Mouse (Mus musculus) heart, embryonic 14.5 days (tissue): Measurements from ENCODE around the gene Ttc6. TPM values are rescaled to one million over a fixed set of nuclear protein-coding genes. Genes with fewer than 3 reads are reported as not detected.

Experiments used
- ATAC-seq: fragments of 200-750 bp; cut with Nextera tagmentation; 2 replicates; pipeline ENCODE4 v1.8.0; 2017; ENCODE audit warnings: low read depth, moderate TSS enrichment; ENCODE audit not compliant: insufficient number of reproducible peaks, insufficient read depth, low FRiP score
- H3K27ac ChIP-seq, 2 experiments: fragments of 200-500 bp in 1 of 2; fragments of 300-500 bp in 1 of 2; sonication (generic) in 1 of 2; replicated peaks in 1 of 2; 2 replicates each; pipeline ENCODE4 v1.5.1; 2012 to 2014; ENCODE audit warnings: low read depth in 2 of 2, low read length in 2 of 2, control low read depth in 1 of 2, mild to moderate bottlenecking in 1 of 2, mixed read lengths in 1 of 2; ENCODE audit not compliant: control insufficient read depth in 1 of 2, insufficient read depth in 1 of 2
- H3K27me3 ChIP-seq: fragments of 300-500 bp; sonication (generic); 2 replicates; pipeline ENCODE4 v1.6.1; 2014; ENCODE audit warnings: mild to moderate bottlenecking, low read length, control low read depth; ENCODE audit not compliant: control insufficient read depth, insufficient read depth
- H3K36me3 ChIP-seq: fragments of 300-500 bp; sonication (generic); 2 replicates; pipeline ENCODE4 v1.6.1; 2014; ENCODE audit warnings: mild to moderate bottlenecking, control low read depth, low read length, mixed read lengths; ENCODE audit not compliant: control insufficient read depth, insufficient read depth
- H3K4me1 ChIP-seq, 2 experiments: fragments of 200-500 bp in 1 of 2; fragments of 300-500 bp in 1 of 2; sonication (generic) in 1 of 2; 2 replicates each; pipeline ENCODE4 v1.6.1; 2012 to 2014; ENCODE audit warnings: low read length in 2 of 2, control low read depth in 1 of 2, mixed read lengths in 1 of 2; ENCODE audit not compliant: control insufficient read depth in 2 of 2, insufficient read depth in 2 of 2
- H3K4me2 ChIP-seq: fragments of 300-500 bp; sonication (generic); 2 replicates; pipeline ENCODE4 v1.6.1; 2014; ENCODE audit warnings: mild to moderate bottlenecking, low read length
- H3K4me3 ChIP-seq, 2 experiments: fragments of 200-500 bp in 1 of 2; fragments of 300-500 bp in 1 of 2; sonication (generic) in 1 of 2; 2 replicates each; pipeline ENCODE4 v1.5.1; 2012 to 2014; ENCODE audit warnings: low read length in 2 of 2, mild to moderate bottlenecking in 2 of 2, control low read depth in 1 of 2, low read depth in 1 of 2, moderate library complexity in 1 of 2; ENCODE audit not compliant: control insufficient read depth in 1 of 2, insufficient read depth in 1 of 2
- H3K9ac ChIP-seq: fragments of 300-500 bp; sonication (generic); 2 replicates; pipeline ENCODE4 v1.6.1; 2014; ENCODE audit warnings: mild to moderate bottlenecking, low read length
- H3K9me3 ChIP-seq: fragments of 300-500 bp; sonication (generic); 2 replicates; pipeline ENCODE4 v1.6.1; 2016; ENCODE audit warnings: low read length, control low read depth; ENCODE audit not compliant: control insufficient read depth
- WGBS: fragments of 180-500 bp; shearing (Covaris S2); extraction: QIAGEN DNeasy Blood & Tissue Kit; methylation state at CpG from one replicate; pipeline ENCODE4 v1.1.7; 2014; 5-methylcytosine and 5-hydroxymethylcytosine counted together
- polyA plus RNA-seq: library from polyadenylated mRNA; unstranded; fragments of >200 nt; fragmentation: Nextera tagmentation; extraction: Ambion mirVana; gene quantifications from 2 replicates; pipeline ENCODE4 v1.2.1, GENCODE M21; 2014

Gene Ttc6
- polyA plus RNA-seq, 1 experiment from 2014 or later: 0.41 TPM

DNA sequence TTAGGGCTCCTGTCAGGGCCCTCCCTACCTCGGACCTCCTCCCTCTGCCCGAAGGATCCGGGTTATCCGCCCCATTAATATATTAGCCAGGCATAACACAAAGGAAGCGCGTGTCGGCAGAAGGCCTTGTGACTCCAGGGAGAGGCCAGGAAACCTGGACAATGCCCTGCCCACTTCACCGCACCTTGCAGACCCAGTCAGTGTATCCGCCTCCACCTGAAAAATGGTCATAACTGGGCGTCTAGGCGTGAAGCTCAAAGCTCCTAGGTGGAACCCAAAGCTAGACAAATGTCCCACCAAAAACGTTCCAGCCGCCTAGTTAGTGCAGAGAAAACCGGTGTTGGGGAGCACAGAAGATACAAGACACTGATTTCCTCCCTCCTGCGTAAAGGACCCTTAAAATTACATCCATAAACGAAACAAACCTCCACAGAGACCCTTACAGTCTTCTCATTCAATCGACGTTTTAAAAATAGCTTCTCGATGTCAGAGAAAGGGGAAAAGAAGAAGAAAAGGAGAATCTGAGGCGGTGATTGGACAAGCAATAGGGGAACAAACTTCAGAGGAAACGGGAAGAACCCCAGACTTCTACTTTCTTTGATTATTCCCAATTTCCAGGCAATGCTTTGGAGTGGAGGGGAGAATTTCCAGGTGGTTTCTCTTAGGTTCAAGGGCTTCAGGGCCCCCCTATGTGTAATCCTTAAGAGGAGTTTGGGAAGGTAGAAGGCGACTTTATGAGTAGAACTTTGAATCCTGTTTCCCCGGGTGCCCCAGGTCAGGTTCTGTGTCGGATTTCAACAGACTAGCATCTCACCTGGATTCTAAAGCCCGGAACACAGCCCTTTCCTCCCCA is 27.6 kb upstream of the Ttc6 start:
- H3K4me3 ChIP-seq: no peak overlapping the region
- no peak for ATAC-seq
- peaks cover 0 to 6% of the 10 kb centered on the region in 2 experiments; a peak in 3 of 4 replicates for H3K4me1 ChIP-seq
- H3K27me3 ChIP-seq: peaks cover 85% of the 10 kb centered on the region
- WGBS: 2% methylated on average over 25 of the region's 25 CpGs
- no peak overlapping the region for H3K4me2 ChIP-seq
- no peaks in the 10 kb centered on the region for H3K36me3 ChIP-seq
- H3K27ac ChIP-seq: no peak overlapping the region
- H3K9ac ChIP-seq: no peak overlapping the region
- H3K9me3 ChIP-seq: no peaks in the 10 kb centered on the region

GRCm38 (mm10) chr12:57536909-57537670 is 26.8 kb upstream of the Ttc6 start:
- WGBS: 5% methylated on average over 11 of the region's 11 CpGs
- H3K27ac ChIP-seq: no peak overlapping the region
- peaks cover 0 to 6% of the 10 kb centered on the region in 2 experiments; a peak in 3 of 4 replicates for H3K4me1 ChIP-seq
- ATAC-seq: no peak
- H3K9me3 ChIP-seq: no peaks in the 10 kb centered on the region
- H3K4me2 ChIP-seq: no peak overlapping the region
- H3K4me3 ChIP-seq: no peak overlapping the region
- H3K36me3 ChIP-seq: no peaks in the 10 kb centered on the region
- H3K27me3 ChIP-seq: peaks cover 85% of the 10 kb centered on the region
- no peak overlapping the region for H3K9ac ChIP-seq

GRCm38 (mm10) chr12:57537791-57538587 is 25.9 kb upstream of the Ttc6 start:
- Histone ChIP-seq H3K9ac (no peak overlapping the region), H3K4me1 (peaks cover 0 to 12% of the 10 kb centered on the region in 2 experiments; a peak in 3 of 4 replicates), H3K27ac (no peak overlapping the region)

DNA sequence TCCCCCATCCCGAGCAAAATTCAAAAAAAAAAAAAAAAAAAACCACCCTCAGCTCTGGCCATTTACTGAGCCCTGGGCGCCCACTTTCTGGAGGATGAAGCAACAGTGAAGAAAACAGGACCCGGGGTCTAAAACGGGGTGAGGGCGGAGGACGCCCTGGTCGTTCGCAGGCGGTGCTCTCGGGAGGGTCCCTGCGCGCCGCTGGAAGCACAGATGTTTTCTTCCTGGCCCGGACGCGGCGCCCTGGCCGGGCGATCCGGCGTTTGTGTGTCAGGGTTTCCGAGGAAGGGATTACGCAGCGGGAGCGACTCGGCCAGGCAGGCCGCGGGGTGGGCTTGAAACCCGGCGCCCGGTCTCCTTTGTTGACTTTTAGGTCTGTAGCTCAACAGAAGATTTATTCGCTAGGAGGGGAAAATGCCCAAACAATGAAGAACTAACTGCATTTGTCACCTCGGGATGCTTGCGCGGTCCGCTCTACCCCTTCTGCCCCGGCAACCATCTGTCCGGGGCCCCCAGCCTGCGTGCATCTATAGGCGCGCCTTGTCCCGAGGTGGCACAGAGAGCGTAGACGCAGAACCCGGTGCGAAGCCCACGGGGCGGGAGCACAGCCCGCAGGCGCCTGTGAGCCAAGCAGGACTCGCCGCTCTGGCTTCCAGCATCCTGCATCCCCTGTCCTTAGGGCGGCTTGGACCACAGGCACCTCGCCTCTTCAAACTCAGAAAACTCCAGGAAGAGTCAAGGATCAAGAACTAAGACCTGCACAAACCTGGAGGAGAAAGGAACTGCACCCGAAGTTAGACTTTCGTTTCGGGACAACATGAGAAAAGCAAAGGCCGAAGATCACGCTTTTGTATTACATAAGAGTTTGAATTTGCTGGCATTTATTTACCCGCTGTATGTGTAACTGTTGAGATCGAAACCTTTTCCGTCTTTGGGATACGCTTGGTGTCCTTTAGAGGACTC is 25.0 kb upstream of the Ttc6 start:
- H3K36me3 ChIP-seq: no peaks in the 10 kb centered on the region
- H3K4me3 ChIP-seq: peak overlapping the region; percentile 9 to 34
- WGBS: under 1% methylated on average over 63 of the region's 63 CpGs
- no peak for ATAC-seq
- no peaks in the 10 kb centered on the region for H3K9me3 ChIP-seq
- no peak overlapping the region for H3K9ac ChIP-seq
- no peak overlapping the region for H3K27ac ChIP-seq
- H3K27me3 ChIP-seq: peaks cover 84% of the 10 kb centered on the region
- peak overlapping the region; percentile 59 for H3K4me2 ChIP-seq
- peaks cover 0 to 12% of the 10 kb centered on the region in 2 experiments; a peak in 3 of 4 replicates for H3K4me1 ChIP-seq

More at GRCm38 (mm10) chr12:57537791-57538587, 25.9 kb upstream of the Ttc6 start:
- H3K36me3 ChIP-seq: no peaks in the 10 kb centered on the region
- H3K27me3 ChIP-seq: peaks cover 85% of the 10 kb centered on the region
- no peak for ATAC-seq
- H3K4me3 ChIP-seq: peak overlapping the region in 1 of 2 experiments; percentile 34; a peak in 3 of 4 replicates
- H3K4me2 ChIP-seq: peak overlapping the region; percentile 59
- H3K9me3 ChIP-seq: no peaks in the 10 kb centered on the region
- WGBS: 2% methylated on average over 21 of the region's 21 CpGs

DNA sequence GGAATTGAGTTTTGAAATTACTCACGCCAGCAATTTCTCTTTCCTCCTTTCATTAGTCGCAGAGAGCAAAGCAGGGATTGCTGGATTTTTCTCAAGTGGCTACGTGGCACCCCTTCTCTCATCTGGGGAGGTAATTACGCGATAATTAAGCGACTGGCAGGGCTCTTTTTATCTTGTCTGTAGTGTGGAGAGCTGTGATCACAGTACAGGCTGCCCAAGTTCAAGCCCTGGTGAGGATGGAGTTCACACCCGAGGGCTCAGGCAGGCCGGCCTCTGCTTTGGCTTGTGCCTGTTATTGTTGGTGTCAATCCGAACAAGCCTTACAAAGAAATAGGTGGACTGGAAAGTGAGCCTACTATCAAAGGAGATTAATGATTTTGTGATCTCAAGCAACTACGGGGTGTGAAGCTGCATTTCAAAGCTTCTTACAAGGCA is 24.3 kb upstream of the Ttc6 start:
- Histone ChIP-seq H3K9me3 (no peaks in the 10 kb centered on the region), H3K4me1 (peaks cover 0 to 12% of the 10 kb centered on the region in 2 experiments; a peak in 3 of 4 replicates), H3K9ac (no peak overlapping the region), H3K27me3 (peaks cover 82% of the 10 kb centered on the region), H3K27ac (no peak overlapping the region), H3K4me3 (peak overlapping the region in 1 of 2 experiments; percentile 34; a peak in 2 of 4 replicates), H3K36me3 (no peaks in the 10 kb centered on the region), H3K4me2 (peak overlapping the region; percentile 59)
- no peak for ATAC-seq
- 2% methylated on average over 10 of the region's 10 CpGs for whole genome bisulfite sequencing

GRCm38 (mm10) chr12:57541118-57541517 is 22.8 kb upstream of the Ttc6 start:
- H3K9me3 ChIP-seq: no peaks in the 10 kb centered on the region
- H3K4me2 ChIP-seq: no peak overlapping the region
- H3K4me3 ChIP-seq: no peak overlapping the region
- no peak overlapping the region for H3K9ac ChIP-seq
- peaks cover 80% of the 10 kb centered on the region for H3K27me3 ChIP-seq
- peaks cover 0 to 24% of the 10 kb centered on the region in 2 experiments; a peak in 3 of 4 replicates for H3K4me1 ChIP-seq
- no peaks in the 10 kb centered on the region for H3K36me3 ChIP-seq
- no peak overlapping the region for H3K27ac ChIP-seq
- 13% methylated on average over 6 of the region's 6 CpGs for WGBS
- no peak for ATAC-seq
